Mouse (Mus musculus) cerebellum, adult 2 months (tissue): ENCODE measurements around the gene Hnrnpul2.

Source experiments
- CTCF ChIP-seq: fragments of 200-500 bp; IDR thresholded peaks from 2 replicates; pipeline ENCODE4 v1.5.1; 2011; ENCODE audit warnings: low read depth, mild to moderate bottlenecking, control low read depth, low read length, moderate library complexity, borderline replicate concordance; ENCODE audit not compliant: insufficient read depth
- POLR2A ChIP-seq: fragments of 200-500 bp; IDR thresholded peaks from 2 replicates; pipeline ENCODE4 v1.6.1; 2011; ENCODE audit warnings: low read length, control low read depth, borderline replicate concordance; ENCODE audit not compliant: insufficient read depth

DNA sequence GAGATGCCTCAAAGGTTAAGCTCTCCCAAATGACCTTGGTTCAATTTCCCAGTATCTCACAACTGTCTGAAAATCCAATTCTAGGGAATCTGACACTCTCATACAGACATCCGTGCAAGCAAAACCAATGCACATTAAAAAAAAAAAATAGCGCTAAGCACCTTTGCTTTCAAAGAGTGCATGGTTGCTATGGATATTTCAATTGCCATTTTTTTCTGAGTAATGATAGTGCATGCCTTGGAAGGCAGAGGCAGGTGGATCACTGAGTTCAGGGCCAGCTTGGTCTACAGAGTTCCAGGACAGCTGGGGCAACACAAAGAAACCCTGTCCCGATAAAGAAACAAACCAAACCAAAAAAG is 61.2 kb downstream of the Hnrnpul2 start:
- no peak for TF ChIP-seq POLR2A
- no peak for TF ChIP-seq CTCF
